Mouse (Mus musculus) macrophage (primary cell): ENCODE measurements around the gene Gm17490. TPM values are rescaled to one million over a fixed set of nuclear protein-coding genes. Genes with fewer than 3 reads are reported as not detected.
A peak's percentile ranks its signal among the peaks of the same experiment; 100 is the strongest.

Experiments used
- H3K27ac ChIP-seq: fragments of 350-480 bp; formaldehyde crosslinking; 2 replicates; pipeline ENCODE4 v1.9.0; 2021
- H3K36me3 ChIP-seq: fragments of 350-480 bp; formaldehyde crosslinking; 2 replicates; pipeline ENCODE4 v1.9.0; 2021; ENCODE audit errors: inconsistent target
- H3K4me3 ChIP-seq: fragments of 350-480 bp; formaldehyde crosslinking; 2 replicates; pipeline ENCODE4 v1.9.0; 2021; ENCODE audit errors: inconsistent target
- H3K79me2 ChIP-seq: fragments of 350-480 bp; formaldehyde crosslinking; 2 replicates; pipeline ENCODE4 v1.9.0; 2021; ENCODE audit errors: inconsistent target
- WGBS: methylation state at CpG from one replicate; pipeline ENCODE4 v1.1.7; 2026; ENCODE audit warnings: inconsistent platforms; ENCODE audit not compliant: missing documents; 5-methylcytosine and 5-hydroxymethylcytosine counted together
- polyA plus RNA-seq: library from polyadenylated mRNA; stranded (reverse); fragments of 250-400 nt; gene quantifications from 3 replicates; pipeline ENCODE4 v1.2.4, GENCODE M21; 2018; ENCODE audit warnings: inconsistent platforms

The Gm17490 gene
- polyA plus RNA-seq, 1 experiment from 2014 or later, result not detected

DNA sequence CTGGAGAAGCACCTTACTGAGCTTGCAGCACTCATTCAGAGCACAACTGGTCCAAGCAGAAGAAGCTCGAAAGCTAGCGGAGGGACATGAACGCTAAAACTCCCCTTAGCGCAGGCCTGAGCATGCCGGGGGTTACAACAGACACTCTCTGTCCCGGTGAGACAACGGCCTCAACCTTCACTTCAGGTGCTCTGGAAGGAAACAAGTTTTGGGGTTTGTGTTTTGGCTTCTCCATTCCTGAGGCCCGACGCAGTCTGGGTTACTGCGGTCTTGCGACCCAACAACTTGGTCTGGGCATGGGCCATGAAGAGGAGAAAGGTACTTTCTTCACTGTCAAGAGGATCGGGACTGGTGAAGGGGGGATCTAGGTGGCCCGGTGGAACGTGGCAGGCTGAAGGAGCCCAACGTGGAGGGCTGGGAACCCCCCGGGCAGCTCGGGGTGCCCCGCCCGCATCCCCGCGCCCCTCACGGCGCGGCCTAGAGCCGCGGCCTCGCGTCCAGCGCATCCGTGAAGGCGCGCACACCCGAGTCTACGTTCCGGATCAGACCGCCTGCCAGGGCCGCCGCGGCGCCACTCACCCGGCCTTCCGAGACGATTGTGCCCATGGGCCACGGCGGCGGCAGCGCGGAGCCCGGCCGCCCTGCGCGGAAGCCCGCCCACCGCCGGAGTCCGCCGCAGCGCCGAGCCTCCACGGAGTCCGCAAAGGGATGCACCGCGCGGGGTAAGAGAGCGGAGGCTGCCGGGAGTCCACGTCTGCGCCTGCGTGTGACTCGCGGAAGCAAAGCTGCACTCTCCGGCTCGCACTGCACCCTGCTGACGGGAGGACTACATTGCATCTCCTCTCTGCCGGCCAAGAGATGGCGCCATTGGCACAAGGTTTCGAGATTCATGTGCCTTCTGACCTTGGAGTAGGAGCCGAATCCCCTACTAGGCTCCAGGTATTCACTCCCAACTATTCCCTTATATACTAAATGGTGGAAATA, 23.3 kb downstream of the Gm17490 start:
- H3K27ac ChIP-seq, result peak overlapping the region; percentile 45
- WGBS, result under 1% methylated on average over 77 of the region's 78 CpGs
- H3K4me3 ChIP-seq, result peak overlapping the region; percentile 91
- peaks cover 6% of the 10 kb centered on the region; the same call in 1 of the 2 replicates for H3K36me3 ChIP-seq
- H3K79me2 ChIP-seq, result peaks cover 49% of the 10 kb centered on the region

DNA sequence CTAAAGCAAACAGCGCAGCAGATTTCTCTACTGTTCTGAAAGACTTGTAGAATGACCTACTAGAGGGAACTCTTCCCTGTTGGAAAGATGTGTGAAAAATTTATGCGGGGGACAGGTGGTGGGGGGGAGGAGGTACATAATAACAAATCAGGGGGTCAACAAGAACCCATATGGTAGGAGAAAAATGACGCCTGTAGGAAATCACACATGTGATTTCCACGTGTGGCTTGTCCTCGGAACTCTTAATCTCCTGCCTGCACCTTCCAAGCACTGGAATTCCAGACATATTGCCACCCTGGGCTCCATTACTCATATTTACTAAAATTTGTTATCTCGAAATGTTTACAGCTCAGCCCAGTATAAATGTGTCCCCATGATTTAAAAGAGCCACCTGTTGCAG, 24.3 kb downstream of the Gm17490 start:
- WGBS, result 95% methylated on average over 6 of the region's 6 CpGs
- H3K79me2 ChIP-seq, result peaks cover 59% of the 10 kb centered on the region
- H3K36me3 ChIP-seq, result peaks cover 16% of the 10 kb centered on the region; the same call in 1 of the 2 replicates
- peak overlapping the region; percentile 45; the same call in 1 of the 2 replicates for H3K27ac ChIP-seq
- H3K4me3 ChIP-seq, result peak overlapping the region; percentile 91

DNA sequence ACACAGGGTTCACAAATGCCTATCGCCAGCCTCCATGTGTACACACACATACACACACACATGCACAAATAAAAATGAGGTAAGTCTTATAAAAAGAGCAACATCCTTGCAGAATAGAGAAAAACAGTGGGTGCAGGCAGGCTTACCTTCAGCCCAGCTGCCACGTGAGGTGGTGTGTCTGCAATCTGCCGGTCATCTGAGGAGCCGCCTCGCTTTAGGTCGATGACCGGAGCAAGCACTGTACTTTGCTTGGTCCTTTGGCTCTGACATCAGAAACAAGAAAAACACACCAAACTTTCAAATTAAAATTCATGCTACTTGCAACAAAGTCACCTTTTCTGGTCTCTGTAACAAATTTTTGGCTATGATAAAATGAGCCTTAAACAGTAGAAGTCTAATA, 28.2 kb downstream of the Gm17490 start:
- Histone ChIP-seq H3K4me3 (no peak overlapping the region), H3K79me2 (peaks cover 69% of the 10 kb centered on the region), H3K27ac (no peak overlapping the region), H3K36me3 (peaks cover 47% of the 10 kb centered on the region)
- WGBS, result 100% methylated on average over 7 of the region's 7 CpGs

DNA sequence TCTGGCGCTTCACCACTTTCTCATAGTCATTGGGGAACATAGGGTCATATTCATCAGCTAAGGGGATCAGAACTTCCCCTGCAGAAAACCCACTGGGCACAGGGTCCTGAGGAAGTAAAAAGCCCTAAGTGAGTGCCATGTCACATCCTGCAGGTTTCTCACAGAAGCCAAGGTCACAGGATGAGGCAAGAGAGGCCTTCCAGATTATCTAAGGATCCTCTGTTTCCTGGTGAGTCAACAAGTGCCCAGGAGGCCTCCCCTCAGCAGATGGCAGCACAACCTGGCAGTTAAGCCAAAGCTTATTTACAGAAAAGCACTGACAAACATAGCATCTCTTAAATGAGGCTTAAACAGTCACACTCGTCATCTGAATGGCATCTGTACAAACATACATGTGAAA, 29.4 kb downstream of the Gm17490 start:
- peaks cover 59% of the 10 kb centered on the region for H3K36me3 ChIP-seq
- WGBS, result 92% methylated on average over 2 of the region's 2 CpGs
- no peak overlapping the region for H3K4me3 ChIP-seq
- peaks cover 58% of the 10 kb centered on the region for H3K79me2 ChIP-seq
- H3K27ac ChIP-seq, result no peak overlapping the region

DNA sequence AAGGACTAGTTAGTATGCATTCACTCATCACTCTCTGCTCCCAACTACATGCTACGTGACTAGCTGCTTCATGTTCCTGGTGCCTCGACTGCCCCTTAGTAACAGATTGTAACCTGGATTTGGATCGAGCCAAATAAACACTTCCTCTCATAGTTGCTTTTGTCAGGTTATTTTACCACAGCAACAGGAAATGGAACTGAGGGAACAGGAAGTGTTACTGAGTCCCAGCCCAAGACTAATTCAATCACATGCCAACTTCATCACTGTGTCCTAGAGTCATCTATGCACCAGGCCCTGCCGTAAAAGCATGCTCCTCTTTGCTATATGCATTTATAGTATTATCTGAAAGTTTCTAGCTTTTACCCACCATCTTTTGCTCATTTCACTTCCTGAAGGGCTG, 38.1 kb downstream of the Gm17490 start:
- Histone ChIP-seq H3K27ac (peak overlapping the region; percentile 89), H3K79me2 (no peaks in the 10 kb centered on the region), H3K4me3 (no peak overlapping the region), H3K36me3 (peaks cover 72% of the 10 kb centered on the region)
- WGBS, result 52% methylated on average over 4 of the region's 4 CpGs

DNA sequence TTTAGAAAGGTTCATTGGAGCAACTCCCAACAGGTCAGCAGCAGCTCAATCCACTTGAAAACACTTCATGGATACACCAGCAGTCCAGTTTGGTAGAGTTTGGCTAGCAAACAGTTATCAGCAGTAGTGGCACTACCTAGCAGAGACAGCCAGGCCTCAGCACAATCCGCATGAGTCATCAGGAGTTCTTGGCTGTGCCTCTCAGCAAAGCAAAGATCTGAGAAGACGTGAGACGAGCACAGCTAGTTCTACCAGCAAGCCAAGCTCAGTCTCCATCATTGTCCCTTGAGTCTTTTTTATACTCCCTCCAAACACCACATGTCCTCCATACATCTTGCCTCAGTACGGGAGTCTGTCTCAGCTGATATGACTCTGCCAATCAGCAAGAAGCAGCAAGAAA, 46.7 kb downstream of the Gm17490 start:
- 0 out of 2 replicates have a peak, but pooled peaks cover 6% of the 10 kb centered on the region for H3K36me3 ChIP-seq
- 100% methylated on average over 4 of the region's 4 CpGs for WGBS
- no peak overlapping the region for H3K27ac ChIP-seq
- no peak overlapping the region for H3K4me3 ChIP-seq
- no peaks in the 10 kb centered on the region for H3K79me2 ChIP-seq

DNA sequence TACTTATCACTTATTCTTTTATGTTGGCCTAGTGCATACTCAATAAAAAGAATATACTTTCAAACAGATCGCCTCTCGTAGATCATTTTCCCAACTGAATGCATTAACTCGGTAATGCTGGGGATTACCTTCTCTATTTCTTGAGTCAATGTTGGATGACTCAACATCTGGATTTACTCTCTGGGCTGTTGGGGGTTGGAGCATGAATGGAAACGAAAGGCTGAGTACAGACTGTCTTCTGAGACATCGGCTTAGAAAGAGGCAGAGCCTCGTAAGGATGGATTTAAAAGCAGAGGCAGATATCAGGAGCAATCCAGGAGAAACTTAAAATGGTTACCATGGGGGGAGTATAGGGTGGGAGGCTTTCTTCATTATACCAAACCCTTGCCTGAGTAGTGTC, 47.9 kb downstream of the Gm17490 start:
- Histone ChIP-seq H3K27ac (no peak overlapping the region), H3K4me3 (no peak overlapping the region), H3K36me3 (no peaks in the 10 kb centered on the region), H3K79me2 (no peaks in the 10 kb centered on the region)
- WGBS, result 93% methylated on average over 6 of the region's 6 CpGs

Other genes starting within 250 kb of the Gm17490 start
- 29.8 to 38.1 TPM (median 29.9 TPM) in 3 replicates for gene Pfkfb3, start 72.2 kb downstream of the Gm17490 start, polyA plus RNA-seq
- 69.8 to 119 TPM (median 79.7 TPM) in 3 replicates for gene Rbm17, start 22.1 kb downstream of the Gm17490 start, polyA plus RNA-seq
- gene Il2ra, start 16.5 kb upstream of the Gm17490 start, polyA plus RNA-seq, result 0.05 to 0.33 TPM (median 0.06 TPM) in 3 replicates
- gene Il15ra, start 79.0 kb upstream of the Gm17490 start, polyA plus RNA-seq, result 3.8 to 15.2 TPM (median 9.5 TPM) in 3 replicates
- 31.0 to 71.4 TPM (median 50.1 TPM) in 3 replicates for gene Fbh1, start 151.3 kb upstream of the Gm17490 start, polyA plus RNA-seq
- 11.1 to 23.0 TPM (median 14.3 TPM) in 3 replicates for gene Ankrd16, start 151.6 kb upstream of the Gm17490 start, polyA plus RNA-seq